Mouse (Mus musculus) hindbrain, embryonic 10.5 days (tissue): ENCODE data around the gene G430095P16Rik. TPM values are rescaled to one million over a fixed set of nuclear protein-coding genes. Genes with fewer than 3 reads are reported as not detected.

ENCODE experiments used
- DNase-seq: peaks from one replicate; pipeline ENCODE4 v3.0.0-alpha.2; 2017; ENCODE audit warnings: low spot score
- H3K27ac ChIP-seq: fragments of 300-500 bp; sonication (generic); 2 replicates; pipeline ENCODE4 v1.5.1; 2016; ENCODE audit warnings: mild to moderate bottlenecking, moderate library complexity
- H3K27me3 ChIP-seq: fragments of 300-500 bp; sonication (generic); 2 replicates; pipeline ENCODE4 v1.6.1; 2016; ENCODE audit warnings: mild to moderate bottlenecking; ENCODE audit not compliant: poor library complexity, insufficient read depth, severe bottlenecking
- H3K36me3 ChIP-seq: fragments of 300-500 bp; sonication (generic); 2 replicates; pipeline ENCODE4 v1.6.1; 2016; ENCODE audit warnings: mild to moderate bottlenecking, moderate library complexity
- H3K4me1 ChIP-seq: fragments of 300-500 bp; sonication (generic); replicated peaks from 2 replicates; pipeline ENCODE4 v1.6.1; 2016; ENCODE audit warnings: mild to moderate bottlenecking
- H3K4me3 ChIP-seq: fragments of 300-500 bp; sonication (generic); 2 replicates; pipeline ENCODE4 v1.5.1; 2016; ENCODE audit warnings: mild to moderate bottlenecking, moderate library complexity
- H3K9me3 ChIP-seq: fragments of 300-500 bp; sonication (generic); 2 replicates; pipeline ENCODE4 v1.6.1; 2016; ENCODE audit warnings: mild to moderate bottlenecking, moderate library complexity
- WGBS: fragments of 180-500 bp; shearing (Covaris S2); methylation state at CpG from one replicate; pipeline ENCODE4 v1.1.7; 2016; 5-methylcytosine and 5-hydroxymethylcytosine counted together
- polyA plus RNA-seq: library from polyadenylated mRNA; unstranded; fragments of >200 nt; fragmentation: Nextera tagmentation; extraction: Ambion mirVana; gene quantifications from 2 replicates; pipeline ENCODE4 v1.2.1, GENCODE M21; 2016

G430095P16Rik gene
- polyA plus RNA-seq, 1 experiment from 2014 or later: 1.9 TPM

DNA sequence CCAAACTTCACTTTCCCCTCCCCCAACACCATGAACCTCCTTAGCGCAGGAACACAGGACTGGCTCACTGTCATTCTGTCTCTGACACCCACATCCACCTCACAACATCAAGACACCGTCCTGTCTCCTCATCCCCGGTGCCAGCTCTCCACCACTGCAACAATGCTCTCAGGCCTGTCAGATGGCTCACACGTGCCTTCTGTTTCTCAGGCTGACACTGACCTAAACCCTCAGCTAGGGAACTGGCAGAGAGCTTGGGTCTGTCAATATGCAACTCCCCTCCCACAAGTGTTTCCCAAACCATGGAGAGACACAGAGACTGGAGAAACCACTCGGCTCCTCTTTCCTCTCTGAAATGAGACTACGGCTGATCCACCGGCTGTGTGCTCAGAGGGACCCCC lies 37.6 kb downstream of the G430095P16Rik start:
- Histone ChIP-seq H3K27ac (no peak overlapping the region), H3K9me3 (no peaks in the 10 kb centered on the region), H3K27me3 (peaks cover 99% of the 10 kb centered on the region), H3K36me3 (no peaks in the 10 kb centered on the region), H3K4me1 (peaks cover 23% of the 10 kb centered on the region), H3K4me3 (no peak overlapping the region)
- WGBS: 47% methylated on average over 7 of the region's 7 CpGs
- no peak for DNase-seq

DNA sequence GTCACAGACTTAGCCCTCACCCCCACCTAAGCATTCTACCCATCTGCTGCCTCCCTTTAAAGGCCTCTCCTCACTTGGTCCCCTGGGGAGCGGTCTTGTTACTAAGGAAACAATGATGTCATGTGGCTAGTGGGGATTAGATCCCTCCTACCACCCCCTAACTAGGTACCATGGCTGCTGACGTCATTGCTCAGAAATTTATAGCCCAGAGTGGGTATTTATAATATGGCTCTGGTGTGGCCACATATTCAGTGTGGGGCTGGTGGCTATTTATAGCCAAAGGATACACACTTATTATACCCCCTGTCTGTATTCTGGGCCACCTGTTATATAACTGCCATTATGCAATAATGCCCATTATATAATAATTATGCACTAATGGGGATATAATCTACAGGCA lies 38.1 kb downstream of the G430095P16Rik start:
- no peak overlapping the region for H3K27ac ChIP-seq
- H3K27me3 ChIP-seq: peaks cover 99% of the 10 kb centered on the region
- no peaks in the 10 kb centered on the region for H3K36me3 ChIP-seq
- H3K4me1 ChIP-seq: peaks cover 28% of the 10 kb centered on the region
- H3K4me3 ChIP-seq: no peak overlapping the region
- DNase-seq: no peak
- H3K9me3 ChIP-seq: no peaks in the 10 kb centered on the region
- 33% methylated on average over 2 of the region's 2 CpGs for WGBS

DNA sequence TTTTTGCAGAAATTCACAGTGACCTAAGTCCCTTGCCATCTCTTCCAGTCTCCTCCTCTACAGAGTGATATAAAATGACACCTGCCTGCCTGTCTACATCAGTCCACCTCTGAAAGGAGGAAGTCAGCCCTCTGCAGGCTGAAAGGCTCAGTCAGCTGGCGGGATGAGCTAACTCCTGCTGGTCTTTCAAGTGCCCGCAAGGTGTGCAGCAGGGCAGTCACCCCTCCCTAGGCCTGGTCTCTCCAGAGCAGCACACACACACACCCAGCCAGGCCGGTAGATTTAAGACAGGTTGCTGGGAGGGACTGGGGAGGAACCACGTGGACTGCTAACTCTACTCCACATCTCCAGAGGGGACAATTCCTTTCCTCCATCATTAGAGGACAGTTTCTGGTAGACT lies 41.3 kb downstream of the G430095P16Rik start:
- Histone ChIP-seq H3K27me3 (peaks cover 99% of the 10 kb centered on the region), H3K9me3 (no peaks in the 10 kb centered on the region), H3K4me3 (no peak overlapping the region), H3K36me3 (no peaks in the 10 kb centered on the region), H3K4me1 (peaks cover 31% of the 10 kb centered on the region), H3K27ac (no peak overlapping the region)
- WGBS: 58% methylated on average over 4 of the region's 4 CpGs
- no peak for DNase-seq

- peaks cover 99% of the 10 kb centered on the region for H3K27me3 ChIP-seq
- H3K4me1 ChIP-seq: peaks cover 31% of the 10 kb centered on the region
- WGBS: 70% methylated on average over 17 of the region's 17 CpGs
- H3K36me3 ChIP-seq: no peaks in the 10 kb centered on the region
- H3K4me3 ChIP-seq: no peak overlapping the region
- H3K27ac ChIP-seq: no peak overlapping the region
- DNase-seq: no peak
- no peaks in the 10 kb centered on the region for H3K9me3 ChIP-seq
Measured at GRCm38 (mm10) chr8:84764870-84765495, 42.2 kb downstream of the G430095P16Rik start.

- 7% methylated on average over 10 of the region's 10 CpGs for WGBS
- Histone ChIP-seq H3K36me3 (no peaks in the 10 kb centered on the region), H3K4me3 (0 out of 2 replicates have a peak overlapping the region, but pooled peaks have one; percentile 14), H3K9me3 (no peaks in the 10 kb centered on the region), H3K27me3 (peaks cover 100% of the 10 kb centered on the region), H3K27ac (no peak overlapping the region), H3K4me1 (peaks cover 27% of the 10 kb centered on the region)
- no peak for DNase-seq
Measured at GRCm38 (mm10) chr8:84765629-84766028, 42.8 kb downstream of the G430095P16Rik start.

- no peak for DNase-seq
- Histone ChIP-seq H3K36me3 (no peaks in the 10 kb centered on the region), H3K4me3 (no peak overlapping the region), H3K27ac (no peak overlapping the region), H3K4me1 (peaks cover 27% of the 10 kb centered on the region), H3K27me3 (peaks cover 100% of the 10 kb centered on the region), H3K9me3 (no peaks in the 10 kb centered on the region)
- 53% methylated on average over 9 of the region's 9 CpGs for WGBS
Measured at GRCm38 (mm10) chr8:84766422-84766821, 43.6 kb downstream of the G430095P16Rik start.

DNA sequence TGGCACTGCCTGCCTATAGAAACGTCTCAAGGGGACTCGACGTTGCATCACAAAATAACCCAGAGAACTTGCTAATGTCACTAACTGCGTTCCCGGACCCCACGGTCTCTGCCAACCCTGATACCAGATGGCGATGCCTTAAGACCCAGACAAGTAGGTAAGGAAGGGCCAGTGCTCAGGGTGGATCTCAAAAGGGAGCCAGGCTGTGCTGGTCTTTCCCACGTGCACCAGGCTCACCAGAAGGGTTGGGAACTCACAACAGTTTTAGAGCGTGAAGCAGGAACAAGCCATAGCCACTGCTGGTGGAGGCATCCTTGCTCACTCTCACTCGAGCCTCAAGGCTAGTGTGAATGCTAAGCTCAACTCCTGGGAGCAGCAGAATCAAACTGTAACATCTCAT lies 44.4 kb downstream of the G430095P16Rik start:
- Histone ChIP-seq H3K27me3 (peaks cover 100% of the 10 kb centered on the region), H3K36me3 (no peaks in the 10 kb centered on the region), H3K4me3 (no peak overlapping the region), H3K9me3 (no peaks in the 10 kb centered on the region), H3K4me1 (peaks cover 31% of the 10 kb centered on the region), H3K27ac (no peak overlapping the region)
- DNase-seq: no peak
- WGBS: 79% methylated on average over 10 of the region's 10 CpGs

- no peaks in the 10 kb centered on the region for H3K36me3 ChIP-seq
- H3K27ac ChIP-seq: no peak overlapping the region
- H3K4me3 ChIP-seq: no peak overlapping the region
- WGBS: 83% methylated on average over 14 of the region's 14 CpGs
- H3K9me3 ChIP-seq: no peaks in the 10 kb centered on the region
- peaks cover 100% of the 10 kb centered on the region for H3K27me3 ChIP-seq
- peaks cover 33% of the 10 kb centered on the region for H3K4me1 ChIP-seq
- no peak for DNase-seq
Measured at GRCm38 (mm10) chr8:84768343-84769095, 45.7 kb downstream of the G430095P16Rik start.

- Histone ChIP-seq H3K4me1 (peaks cover 40% of the 10 kb centered on the region), H3K27ac (no peak overlapping the region), H3K36me3 (no peaks in the 10 kb centered on the region), H3K9me3 (no peaks in the 10 kb centered on the region), H3K4me3 (no peak overlapping the region), H3K27me3 (peaks cover 100% of the 10 kb centered on the region)
- no peak for DNase-seq
- WGBS: 87% methylated on average over 8 of the region's 8 CpGs
Measured at GRCm38 (mm10) chr8:84769324-84769723, 46.5 kb downstream of the G430095P16Rik start.

DNA sequence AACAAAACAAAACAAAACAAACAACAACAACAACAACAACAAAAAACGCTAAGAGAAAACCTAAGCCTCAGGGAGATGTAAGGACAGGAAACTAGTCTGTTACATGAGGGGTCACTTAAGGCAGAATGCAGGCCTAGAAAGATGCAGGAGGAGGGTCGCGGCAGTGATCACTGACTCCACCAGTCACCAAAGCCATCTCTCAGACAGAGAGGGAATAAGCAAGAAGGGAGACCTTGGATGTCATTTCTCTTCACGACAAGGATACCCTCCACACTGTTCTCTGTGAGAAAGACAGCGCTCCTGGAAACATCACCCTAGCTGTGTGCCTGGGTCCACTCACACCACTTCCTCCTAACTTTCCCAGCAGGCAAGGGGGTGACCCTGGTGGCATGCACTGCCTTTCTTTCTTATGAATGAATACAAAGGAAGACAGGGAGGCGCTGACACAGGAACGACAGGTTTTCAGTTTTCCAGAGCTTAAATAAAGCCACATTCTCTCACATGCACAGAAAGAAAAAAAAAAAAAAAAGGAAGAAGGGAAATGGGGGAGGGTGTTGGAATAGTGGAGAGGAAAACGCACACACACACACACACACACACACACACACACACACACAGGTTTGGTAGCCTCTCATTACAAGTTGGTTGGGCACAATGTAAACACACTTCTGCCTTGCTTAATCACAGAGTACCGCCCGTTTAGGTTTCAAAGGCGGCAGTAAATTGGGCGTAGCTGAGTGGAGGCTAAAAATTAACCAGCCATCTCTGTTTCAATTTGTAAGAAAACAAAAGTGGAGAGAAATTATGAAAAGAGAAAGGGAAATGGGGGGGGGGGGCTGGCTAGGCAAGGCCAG lies 47.5 kb downstream of the G430095P16Rik start:
- no peaks in the 10 kb centered on the region for H3K36me3 ChIP-seq
- peaks cover 100% of the 10 kb centered on the region for H3K27me3 ChIP-seq
- H3K27ac ChIP-seq: no peak overlapping the region
- DNase-seq: no peak
- H3K4me1 ChIP-seq: peaks cover 40% of the 10 kb centered on the region
- H3K9me3 ChIP-seq: no peaks in the 10 kb centered on the region
- no peak overlapping the region for H3K4me3 ChIP-seq
- WGBS: 28% methylated on average over 12 of the region's 12 CpGs

DNA sequence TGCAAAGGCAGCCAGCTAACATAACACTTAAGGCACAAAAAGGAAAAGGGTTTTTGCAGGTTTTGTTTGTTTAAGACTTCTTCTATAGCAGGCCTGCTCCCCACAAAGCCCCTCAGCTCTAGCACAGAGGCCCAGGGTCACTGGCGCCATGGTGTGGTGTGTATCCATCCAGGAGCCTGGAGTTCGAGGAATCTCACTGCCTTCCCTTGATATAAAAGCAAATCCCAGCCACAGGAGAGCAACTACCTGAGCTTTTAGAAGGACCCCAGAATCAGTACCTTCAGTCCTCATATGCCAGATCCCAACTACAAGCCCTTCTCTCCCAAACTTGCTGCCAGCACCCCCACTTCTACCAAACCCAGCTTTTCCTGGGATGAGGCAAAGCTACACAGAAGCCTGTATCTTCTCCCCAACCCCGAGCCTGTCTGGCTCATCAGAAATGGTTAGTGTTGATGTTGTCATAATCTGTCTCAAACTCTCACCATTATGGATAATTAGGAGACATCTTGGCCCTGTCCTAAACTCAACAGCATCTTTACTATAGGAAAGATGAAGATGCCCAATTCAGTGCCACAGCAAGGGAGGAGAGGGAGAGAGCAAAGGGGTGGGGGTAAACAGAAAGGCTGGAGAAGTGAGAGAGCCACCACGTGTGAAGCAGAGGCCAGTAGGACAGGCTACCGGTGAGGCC lies 48.3 kb downstream of the G430095P16Rik start:
- no peak for DNase-seq
- Histone ChIP-seq H3K9me3 (no peaks in the 10 kb centered on the region), H3K4me1 (peaks cover 31% of the 10 kb centered on the region), H3K36me3 (no peaks in the 10 kb centered on the region), H3K4me3 (no peak overlapping the region), H3K27ac (no peak overlapping the region), H3K27me3 (peaks cover 100% of the 10 kb centered on the region)
- 14% methylated on average over 5 of the region's 5 CpGs for WGBS

- Histone ChIP-seq H3K9me3 (no peaks in the 10 kb centered on the region), H3K27me3 (peaks cover 100% of the 10 kb centered on the region), H3K36me3 (no peaks in the 10 kb centered on the region), H3K4me3 (no peak overlapping the region), H3K27ac (no peak overlapping the region), H3K4me1 (peaks cover 26% of the 10 kb centered on the region)
- peak; percentile 55 for DNase-seq
- under 1% methylated on average over 34 of the region's 34 CpGs for WGBS
Measured at GRCm38 (mm10) chr8:84771941-84772378, 49.2 kb downstream of the G430095P16Rik start.
